Mouse (Mus musculus): ENCODE measurements around the gene Vmn1r72. TPM values are rescaled to one million over a fixed set of nuclear protein-coding genes. Genes with fewer than 3 reads are reported as not detected.
"Not testable (repeated sequence)": the region's sequence is repeated elsewhere in the genome, so short reads cannot be mapped to it uniquely, and the experiment has no call there.

Vmn1r72 gene
- not detected in 2 replicates for polyA plus RNA-seq (2016; fragmentation: Nextera tagmentation; extraction: Ambion mirVana)

DNA sequence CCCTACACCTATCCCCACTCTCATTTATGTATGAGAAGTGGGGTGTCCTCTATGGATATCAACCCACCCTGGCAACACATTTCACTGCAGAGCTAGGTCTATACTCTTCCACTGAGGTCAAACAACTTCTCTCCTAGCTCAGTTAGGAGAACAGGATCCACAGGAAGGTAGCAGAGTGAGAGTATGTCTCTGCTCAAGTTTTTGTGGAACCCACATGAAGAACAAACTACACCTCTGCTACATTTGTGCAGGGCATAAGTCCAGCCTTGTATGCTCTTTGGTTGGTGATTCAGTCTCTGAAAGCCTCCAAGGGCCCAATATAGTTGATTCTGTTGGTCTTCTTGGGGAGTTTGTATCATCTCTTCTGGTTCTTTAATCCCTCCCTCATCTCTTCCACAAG is at the start of gene Vmn1r72:
Gene Vmn1r72 (minus strand): TSS at position 101 of the 400 bp plus-strand sequence.
- peaks cover 22% of the 10 kb centered on the region for H3K9me3 ChIP-seq
- H3K4me2 ChIP-seq (replicated peaks); ATAC-seq (ENCODE audit: low FRiP score, low read depth); H3K4me1 ChIP-seq; H3K36me3 ChIP-seq; H3K27me3 ChIP-seq (replicated peaks); H3K4me3 ChIP-seq; H3K27ac ChIP-seq; H3K9ac ChIP-seq: not testable (repeated sequence)

DNA sequence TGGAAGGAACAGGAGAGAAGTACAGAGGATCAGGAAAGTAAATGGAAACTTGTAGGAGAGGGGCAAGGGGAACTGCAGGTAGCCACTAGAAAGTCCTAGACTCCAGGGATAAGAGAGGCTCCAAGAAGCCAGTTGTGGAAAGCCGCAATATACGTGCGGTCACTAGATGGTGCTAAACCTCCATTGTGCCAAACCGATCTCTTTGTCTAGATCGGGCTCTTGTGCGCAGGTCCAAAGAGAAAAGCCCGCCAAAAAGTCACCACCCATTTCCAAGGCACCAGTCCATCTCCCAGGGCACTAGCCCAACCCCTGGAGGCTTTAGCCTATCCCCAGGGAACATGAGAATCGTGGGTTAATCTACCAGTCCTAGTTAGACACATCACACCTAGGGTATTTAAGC is 62.9 kb downstream of the Vmn1r72 start:
- ATAC-seq (ENCODE audit: low FRiP score, low read depth); H3K27me3 ChIP-seq (replicated peaks); H3K27ac ChIP-seq; H3K4me2 ChIP-seq (replicated peaks); H3K36me3 ChIP-seq; H3K9ac ChIP-seq; H3K4me3 ChIP-seq; H3K4me1 ChIP-seq; H3K9me3 ChIP-seq: not testable (repeated sequence)
- WGBS, result 7% methylated on average over 8 of the region's 8 CpGs

Other genes with a start within 250 kb of the Vmn1r72 start
- not detected in 2 replicates for gene Zscan4-ps2, start 165.8 kb downstream of the Vmn1r72 start, polyA plus RNA-seq (2016; fragmentation: Nextera tagmentation; extraction: Ambion mirVana)
- not detected in 2 replicates for gene Zscan4-ps3, start 70.8 kb downstream of the Vmn1r72 start, polyA plus RNA-seq (2016; fragmentation: Nextera tagmentation; extraction: Ambion mirVana)
- not detected in 2 replicates for gene Vmn1r73, start 50.1 kb upstream of the Vmn1r72 start, polyA plus RNA-seq (2016; fragmentation: Nextera tagmentation; extraction: Ambion mirVana)
- gene Vmn1r74, start 153.8 kb upstream of the Vmn1r72 start, polyA plus RNA-seq (2016; fragmentation: Nextera tagmentation; extraction: Ambion mirVana), result not detected in 2 replicates
- gene Vmn1r75, start 194.5 kb upstream of the Vmn1r72 start, polyA plus RNA-seq (2016; fragmentation: Nextera tagmentation; extraction: Ambion mirVana), result not detected in 2 replicates

Data from neural tube, embryonic 12.5 days (tissue).